27 mouse cellular contexts compared by ENCODE assay signal in the genomic region with DNA sequence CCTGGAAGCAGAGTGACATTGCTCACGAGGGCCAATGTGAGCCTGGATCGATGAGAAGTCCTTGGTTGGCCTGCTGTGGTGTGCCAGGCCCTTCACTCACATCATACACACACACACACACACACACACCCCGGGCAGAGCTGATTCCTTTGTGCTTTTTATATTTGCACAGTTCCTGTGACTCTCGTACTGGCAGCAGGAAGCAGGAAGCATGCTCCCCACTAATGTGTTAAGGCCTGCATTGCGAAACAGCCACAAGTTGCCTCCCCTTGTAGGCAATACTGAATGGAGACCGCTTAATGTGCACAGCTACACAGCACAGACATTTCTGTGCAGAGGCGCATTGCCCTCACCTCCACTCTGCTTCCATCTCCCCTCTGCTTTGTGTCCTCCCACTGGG. TPM values are rescaled to one million over a fixed set of nuclear protein-coding genes. Genes with fewer than 3 reads are reported as not detected.
A peak's percentile ranks its signal among the peaks of the same experiment; 100 is the strongest.
DNase-seq lines count a peak whose midpoint lies in the region; ATAC-seq and TF ChIP-seq lines count a peak whose summit lies in the region.
"Had no signal": no experiment of that assay in that cellular context is flagged by ENCODE, and none has a peak within 500 bp of the region (broad histone marks: within the 10 kb centered on the region; RNA-seq: fewer than 3 reads in every experiment).

No protein-coding gene starts in this region.

- H3K4me1 ChIP-seq in hindbrain, embryonic 10.5 days (replicated peaks), result peaks cover 49% of the 10 kb centered on the region
- H3K4me1 ChIP-seq in hindbrain, embryonic 13.5 days (replicated peaks), result peaks cover 9% of the 10 kb centered on the region; the same call in 1 of the 2 replicates
- H3K4me1 ChIP-seq in intestine, embryonic 15.5 days (replicated peaks), result no peaks in the 10 kb centered on the region
- H3K4me1 ChIP-seq in lung, postnatal 0 days (ENCODE audit: insufficient read depth, low read depth, low read length), result no peaks in the 10 kb centered on the region
- H3K4me1 ChIP-seq in stomach, embryonic 15.5 days, result no peaks in the 10 kb centered on the region
- H3K4me1 ChIP-seq: heart, embryonic 12.5 days; hindbrain, embryonic 15.5 days had no signal

- ATAC-seq in hindbrain, embryonic 13.5 days (ENCODE audit: low FRiP score), result no peak
- peak; percentile 45; the same call in 1 of the 2 replicates for ATAC-seq in intestine, embryonic 15.5 days
- peak; percentile 62 for ATAC-seq in lung, postnatal 0 days
- ATAC-seq in stomach, embryonic 15.5 days (ENCODE audit: insufficient read depth, low FRiP score, low read depth), result peak; percentile 39; the same call in 1 of the 2 replicates

- no peak overlapping the region for H3K4me3 ChIP-seq in hindbrain, embryonic 10.5 days
- no peak overlapping the region for H3K4me3 ChIP-seq in hindbrain, embryonic 13.5 days
- H3K4me3 ChIP-seq in intestine, embryonic 15.5 days (replicated peaks), result no peak overlapping the region
- no peak overlapping the region for H3K4me3 ChIP-seq in lung, postnatal 0 days (ENCODE audit: low read depth, low read length)
- no peak overlapping the region for H3K4me3 ChIP-seq in stomach, embryonic 15.5 days (replicated peaks)
- H3K4me3 ChIP-seq: heart, embryonic 12.5 days; hindbrain, embryonic 15.5 days had no signal

- H3K36me3 ChIP-seq in hindbrain, embryonic 10.5 days, result no peaks in the 10 kb centered on the region
- no peaks in the 10 kb centered on the region for H3K36me3 ChIP-seq in hindbrain, embryonic 13.5 days
- H3K36me3 ChIP-seq in intestine, embryonic 15.5 days, result no peaks in the 10 kb centered on the region
- no peaks in the 10 kb centered on the region for H3K36me3 ChIP-seq in lung, postnatal 0 days (ENCODE audit: insufficient read depth, low read length)
- H3K36me3 ChIP-seq in stomach, embryonic 15.5 days, result no peaks in the 10 kb centered on the region
- H3K36me3 ChIP-seq: heart, embryonic 12.5 days; hindbrain, embryonic 15.5 days had no signal

- TF ChIP-seq CTCF in lung, postnatal 0 days (IDR thresholded peaks at IDR 0.05), result no peak

- H3K4me2 ChIP-seq in hindbrain, embryonic 13.5 days, result no peak overlapping the region
- no peak overlapping the region for H3K4me2 ChIP-seq in intestine, embryonic 15.5 days (replicated peaks)
- no peak overlapping the region for H3K4me2 ChIP-seq in lung, postnatal 0 days (replicated peaks; ENCODE audit: low read depth, low read length)
- no peak overlapping the region for H3K4me2 ChIP-seq in stomach, embryonic 15.5 days
- H3K4me2 ChIP-seq: heart, embryonic 12.5 days; hindbrain, embryonic 15.5 days had no signal

- no peak for TF ChIP-seq EP300 in lung, postnatal 0 days (IDR thresholded peaks at IDR 0.05)

- H3K27me3 ChIP-seq in hindbrain, embryonic 10.5 days (ENCODE audit: insufficient read depth, poor library complexity, severe bottlenecking), result peaks cover 10% of the 10 kb centered on the region
- H3K27me3 ChIP-seq in hindbrain, embryonic 13.5 days, result peaks cover 18% of the 10 kb centered on the region
- 0 out of 2 replicates have a peak, but pooled peaks cover 2% of the 10 kb centered on the region for H3K27me3 ChIP-seq in intestine, embryonic 15.5 days (replicated peaks)
- no peaks in the 10 kb centered on the region for H3K27me3 ChIP-seq in lung, postnatal 0 days (replicated peaks; ENCODE audit: insufficient read depth, low read length)
- peaks cover 4% of the 10 kb centered on the region; the same call in 1 of the 2 replicates for H3K27me3 ChIP-seq in stomach, embryonic 15.5 days (replicated peaks)

- WGBS in hindbrain, embryonic 10.5 days, result 75% methylated on average over 7 of the region's 7 CpGs
- WGBS in hindbrain, embryonic 13.5 days, result 71% methylated on average over 7 of the region's 7 CpGs
- WGBS in intestine, embryonic 15.5 days, result 67% methylated on average over 7 of the region's 7 CpGs
- 51% methylated on average over 7 of the region's 7 CpGs for WGBS in lung, postnatal 0 days
- WGBS in stomach, embryonic 15.5 days, result 62% methylated on average over 7 of the region's 7 CpGs

- DNase-seq in hindbrain, embryonic 10.5 days (ENCODE audit: low spot score), result no peak
- DNase-seq in lung, postnatal 0 days (ENCODE audit: low spot score), result peak; percentile 68
- no peak for DNase-seq in cerebellum, postnatal 36 days
- no peak for DNase-seq in Muller cell, postnatal 12 days (ENCODE audit: inconsistent ontology term)
- DNase-seq in adrenal gland, postnatal 14 days, result no peak
- DNase-seq: adrenal gland, adult 8-10 months; cerebellum, adult 9-11 months; gastrocnemius, postnatal 36 days; heart, postnatal 14 days; kidney, adult 11 months; retina, postnatal 1 day; right cerebral cortex, postnatal 4 days; thymus, postnatal 25 days had no signal

- peak overlapping the region; percentile 75 for H3K27ac ChIP-seq in hindbrain, embryonic 10.5 days
- H3K27ac ChIP-seq in hindbrain, embryonic 13.5 days, result no peak overlapping the region
- no peak overlapping the region for H3K27ac ChIP-seq in intestine, embryonic 15.5 days
- no peak overlapping the region for H3K27ac ChIP-seq in lung, postnatal 0 days (ENCODE audit: low read length)
- no peak overlapping the region for H3K27ac ChIP-seq in stomach, embryonic 15.5 days
- H3K27ac ChIP-seq: hindbrain, embryonic 15.5 days; kidney, postnatal 0 days; liver, embryonic 14.5 days had no signal

- H3K9ac ChIP-seq in hindbrain, embryonic 13.5 days, result no peak overlapping the region
- no peak overlapping the region for H3K9ac ChIP-seq in intestine, embryonic 15.5 days
- no peak overlapping the region for H3K9ac ChIP-seq in lung, postnatal 0 days (replicated peaks; ENCODE audit: low read depth)
- H3K9ac ChIP-seq in stomach, embryonic 15.5 days, result no peak overlapping the region
- H3K9ac ChIP-seq: heart, embryonic 12.5 days; hindbrain, embryonic 15.5 days; liver, embryonic 14.5 days had no signal

- H3K9me3 ChIP-seq in hindbrain, embryonic 10.5 days, result peaks cover 4% of the 10 kb centered on the region
- 0 out of 2 replicates have a peak, but pooled peaks cover 6% of the 10 kb centered on the region for H3K9me3 ChIP-seq in hindbrain, embryonic 13.5 days
- no peaks in the 10 kb centered on the region; the same call in 1 of the 2 replicates for H3K9me3 ChIP-seq in intestine, embryonic 15.5 days
- no peaks in the 10 kb centered on the region for H3K9me3 ChIP-seq in lung, postnatal 0 days (ENCODE audit: low read length)
- no peaks in the 10 kb centered on the region for H3K9me3 ChIP-seq in stomach, embryonic 15.5 days
- H3K9me3 ChIP-seq: heart, embryonic 12.5 days had no signal

RNA-seq across cellular contexts. Expression of a gene that starts 58.7 kb away (rescaled TPM):
- polyA plus RNA-seq in hindbrain, embryonic 10.5 days (2016; fragmentation: Nextera tagmentation; extraction: Ambion mirVana), result not detected in 2 replicates
- polyA plus RNA-seq in hindbrain, embryonic 13.5 days (2015; fragmentation: Nextera tagmentation; extraction: Ambion mirVana), result not detected in 2 replicates
- 0.33 TPM in 1 of 2 replicates, not detected in the other for polyA plus RNA-seq in intestine, embryonic 15.5 days (2015; fragmentation: Nextera tagmentation; extraction: Ambion mirVana)
- not detected in 2 replicates for polyA plus RNA-seq in lung, postnatal 0 days (2015; fragmentation: Nextera tagmentation; extraction: Ambion mirVana)
- polyA plus RNA-seq in stomach, embryonic 15.5 days (2015; fragmentation: Nextera tagmentation; extraction: Ambion mirVana), result not detected in 2 replicates
- total RNA-seq in adrenal gland, postnatal 14 days (2021), result not detected in 2 replicates
- total RNA-seq: adrenal gland, adult 8-10 months; gastrocnemius, postnatal 36 days; heart, postnatal 14 days; layer of hippocampus, postnatal 14 days; left cerebral cortex, postnatal 14 days had no signal
- polyA plus RNA-seq: brain, embryonic 14.5 days; C2C12; embryonic facial prominence, embryonic 14.5 days; heart, embryonic 12.5 days; hindbrain, embryonic 15.5 days; limb, embryonic 14.5 days; liver, embryonic 14.5 days; neural tube, embryonic 11.5 days had no signal
